Mouse (Mus musculus) R1 (cell line): ENCODE data around the gene Dnajc17.

Experiments
- DNase-seq: peaks from one replicate; pipeline ENCODE4 v3.0.0-alpha.2; 2018; ENCODE audit warnings: low read depth, low spot score

Dnajc17 gene

DNA sequence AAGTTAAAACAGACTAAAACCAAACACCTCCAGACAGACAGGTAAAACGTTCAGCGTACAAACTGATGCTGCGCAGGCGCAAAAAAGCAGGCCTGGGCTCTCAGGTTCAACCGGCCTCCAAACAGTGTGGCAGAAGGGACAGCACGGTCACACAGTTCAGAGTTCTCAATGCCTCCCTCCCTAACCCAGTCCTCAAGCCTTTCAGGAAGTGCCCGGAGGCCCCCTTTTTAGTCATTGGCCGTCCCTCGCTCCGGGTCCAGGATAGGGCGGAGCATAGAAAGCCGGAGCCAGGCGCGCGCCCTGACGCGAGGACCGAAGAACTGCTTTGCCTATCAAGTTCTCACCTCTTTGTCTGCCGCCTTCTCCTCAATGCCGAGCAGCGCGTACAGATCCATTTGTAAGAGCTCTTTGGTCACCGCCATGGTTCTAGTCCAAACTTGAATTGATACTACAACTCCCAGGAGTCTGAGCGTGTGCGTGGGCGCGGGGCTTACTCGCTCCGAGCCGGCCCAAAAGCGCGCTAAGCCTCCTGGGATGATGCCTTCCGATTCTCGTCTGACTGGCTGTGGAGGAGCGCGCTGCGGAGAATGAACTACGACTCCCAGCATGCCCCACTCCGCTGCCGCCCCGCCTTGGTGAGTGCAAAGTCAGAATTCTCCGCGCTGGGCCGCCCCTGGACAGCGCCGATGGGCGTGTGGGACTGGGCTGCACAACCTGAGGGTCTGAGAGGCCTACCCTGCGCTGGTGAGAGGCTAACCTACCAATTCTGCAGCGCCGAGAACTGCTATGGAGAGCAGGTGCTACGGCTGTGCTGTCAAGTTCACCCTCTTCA lies at the start of gene Dnajc17, which contains the start of gene Zfyve19:
Dnajc17 (minus strand) TSS at position 452 of the 832 bp plus-strand sequence.
Zfyve19 (plus strand) TSS at position 274 of the 832 bp plus-strand sequence.
- peak; percentile 98 for DNase-seq

DNA sequence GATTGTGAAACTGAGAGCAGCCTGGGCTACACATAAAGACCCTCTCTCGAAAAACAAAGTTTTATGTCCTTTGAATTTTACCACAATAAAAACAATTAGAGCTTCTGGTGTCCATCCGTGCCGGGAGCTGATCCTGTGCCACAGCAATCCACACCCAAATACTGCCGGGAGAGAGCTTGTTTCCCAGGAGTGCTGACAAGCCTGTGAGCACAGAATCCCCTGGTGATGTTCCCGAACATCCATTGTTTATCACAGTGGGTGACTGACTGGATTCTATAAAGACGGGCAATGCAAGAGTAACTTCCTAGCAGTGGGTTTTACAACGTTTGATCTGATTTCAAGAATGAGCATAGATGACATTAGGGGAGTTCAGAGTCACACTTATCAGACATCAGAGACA lies 46.4 kb upstream of the Dnajc17 start:
- DNase-seq, result peak; percentile 81

DNA sequence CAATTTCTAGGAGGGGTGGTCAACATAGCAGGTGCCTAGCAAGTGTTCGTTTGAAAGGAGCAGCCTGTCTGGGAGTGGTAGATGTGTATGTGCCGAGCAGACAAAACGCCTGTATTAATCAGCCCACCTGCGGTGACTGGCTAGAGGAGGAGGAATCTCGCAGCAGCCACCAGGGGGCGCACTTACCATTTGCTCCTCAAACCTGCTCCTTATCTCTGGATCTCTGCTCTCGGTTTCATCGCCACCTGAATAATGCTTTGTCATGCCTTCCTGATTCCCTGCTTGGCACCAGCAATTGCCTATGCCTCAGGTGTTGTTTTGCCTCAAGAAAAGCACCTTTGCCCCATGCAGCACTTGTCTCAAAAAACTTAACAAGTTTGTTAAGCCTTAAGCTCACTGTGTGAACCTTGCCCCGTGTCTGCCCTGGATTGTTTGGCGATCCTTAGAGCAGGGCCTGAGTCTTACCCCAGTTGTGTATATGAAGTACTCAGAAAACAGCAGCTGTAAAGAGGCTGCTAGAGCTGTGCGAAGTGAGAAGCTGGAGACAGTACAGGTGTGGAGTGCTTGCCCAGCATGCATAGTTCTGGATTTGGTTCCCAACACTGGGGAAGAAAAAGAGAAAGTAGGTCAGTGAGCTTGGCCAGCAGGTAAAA lies 42.4 kb upstream of the Dnajc17 start:
- DNase-seq, result peak; percentile 92

DNA sequence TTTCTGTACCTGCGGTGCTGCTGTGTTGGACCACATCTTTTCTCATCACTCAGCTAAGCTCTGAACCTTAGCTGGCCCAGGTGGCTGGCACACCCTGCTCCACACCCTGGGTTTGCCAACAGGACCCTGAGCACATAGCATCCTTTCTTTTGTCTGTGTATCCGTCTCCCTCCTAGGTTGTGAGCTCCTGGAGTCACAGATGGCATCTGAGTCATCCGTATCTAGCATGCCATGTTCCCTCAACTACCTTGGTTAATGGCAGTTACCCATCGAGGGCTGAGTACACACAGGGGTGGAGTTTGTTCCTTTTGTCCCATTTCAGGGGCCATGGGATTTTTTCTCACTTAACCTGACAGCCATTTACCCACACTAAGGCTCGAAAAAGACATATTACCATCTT lies 41.8 kb upstream of the Dnajc17 start:
- no peak for DNase-seq

DNA sequence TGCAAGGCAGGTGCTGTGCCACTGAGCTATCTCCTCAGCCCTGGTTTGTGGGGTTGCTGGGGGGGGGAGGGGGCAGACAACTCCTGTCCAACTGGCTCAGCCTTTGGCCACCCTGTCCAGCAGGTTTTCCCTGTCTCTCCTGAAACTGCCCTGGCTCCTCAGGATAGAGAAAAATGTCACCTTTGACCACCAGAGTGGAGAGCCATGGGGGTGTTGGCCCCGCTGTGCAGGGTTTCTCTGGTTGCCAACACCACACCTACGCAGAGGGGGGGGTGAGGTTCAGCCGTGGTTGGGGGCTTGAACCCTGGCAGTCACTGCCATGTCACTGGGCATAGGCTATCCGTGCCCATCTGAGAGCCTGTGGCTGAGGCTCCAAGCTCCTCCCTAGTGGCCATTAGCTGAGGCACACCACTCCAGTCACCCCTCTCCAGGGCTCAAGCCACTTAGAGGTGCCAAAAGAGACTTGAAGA lies 41.0 kb upstream of the Dnajc17 start:
- DNase-seq, result no peak

DNA sequence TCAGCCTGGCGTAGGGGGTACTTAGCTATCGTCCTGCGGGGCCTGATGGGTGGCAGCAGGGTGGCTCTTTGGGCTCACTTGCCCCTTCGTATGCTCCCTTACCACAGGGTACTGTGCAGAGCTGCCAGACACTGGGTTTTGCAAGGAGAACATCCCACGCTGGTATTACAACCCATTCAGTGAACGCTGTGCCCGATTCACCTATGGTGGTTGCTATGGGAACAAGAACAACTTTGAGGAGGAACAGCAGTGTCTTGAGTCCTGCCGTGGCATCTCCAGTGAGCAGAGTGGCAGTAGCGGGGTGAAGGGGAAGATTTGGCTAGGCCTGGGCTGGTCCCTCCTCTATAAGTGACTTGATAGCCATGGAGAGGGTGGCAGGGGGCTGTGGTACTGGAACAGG lies 39.3 kb upstream of the Dnajc17 start:
- peak; percentile 31 for DNase-seq

DNA sequence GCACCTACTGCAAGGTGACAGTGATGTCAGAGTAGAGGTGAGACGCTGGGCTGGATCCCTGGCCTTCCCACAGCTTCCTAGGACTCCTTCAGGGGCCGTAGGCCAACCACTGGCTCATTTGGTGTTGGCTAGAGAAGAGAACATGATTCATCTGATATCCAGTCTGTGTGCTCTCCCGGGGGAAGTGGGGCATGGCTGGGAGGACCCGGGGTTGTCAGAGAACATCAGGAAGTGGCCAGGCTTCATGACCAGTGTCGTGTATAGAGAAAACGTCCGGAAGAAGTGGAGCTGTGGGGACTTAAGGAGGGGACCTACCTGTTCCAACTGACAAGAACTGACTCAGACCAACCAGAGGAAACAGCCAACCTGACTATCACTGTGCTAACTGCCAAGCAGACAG lies 36.7 kb upstream of the Dnajc17 start:
- no peak for DNase-seq

DNA sequence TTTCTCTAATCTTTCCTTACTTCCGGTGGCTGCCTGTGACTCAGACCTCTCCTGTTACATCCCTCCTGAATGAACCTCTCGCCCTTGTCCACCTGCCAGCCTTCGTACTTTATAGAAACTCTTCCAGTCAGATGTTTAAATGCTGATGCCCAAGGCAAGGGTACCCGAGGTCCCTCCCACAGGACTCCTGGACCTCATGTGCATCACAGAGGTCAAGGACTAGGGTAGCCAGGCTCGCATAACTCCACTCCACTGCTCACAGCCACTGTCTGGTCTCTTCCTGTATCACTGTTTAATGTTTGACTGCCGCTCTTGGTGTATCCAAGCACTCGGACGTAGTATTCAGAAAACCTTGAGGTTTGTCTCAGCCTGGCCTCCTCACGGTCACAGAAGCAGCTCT lies 34.0 kb upstream of the Dnajc17 start:
- DNase-seq, result no peak

DNA sequence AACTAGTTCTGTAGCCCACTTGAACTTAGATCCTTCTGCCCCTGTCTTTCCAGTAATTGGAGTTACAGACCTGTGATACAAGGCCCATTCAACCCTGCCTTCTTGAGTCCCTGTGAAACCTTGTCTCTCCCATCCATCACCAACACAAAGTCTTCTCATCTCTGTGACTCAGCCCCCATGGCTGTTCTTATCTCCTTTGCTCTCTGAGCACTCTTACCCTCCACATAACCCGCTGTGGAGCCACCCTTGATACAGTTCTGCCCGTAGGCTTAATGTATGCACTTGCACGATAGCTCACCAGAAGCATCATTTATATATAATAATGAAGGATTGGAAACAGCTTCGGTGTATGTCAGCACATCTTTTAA lies 32.2 kb upstream of the Dnajc17 start:
- no peak for DNase-seq

DNA sequence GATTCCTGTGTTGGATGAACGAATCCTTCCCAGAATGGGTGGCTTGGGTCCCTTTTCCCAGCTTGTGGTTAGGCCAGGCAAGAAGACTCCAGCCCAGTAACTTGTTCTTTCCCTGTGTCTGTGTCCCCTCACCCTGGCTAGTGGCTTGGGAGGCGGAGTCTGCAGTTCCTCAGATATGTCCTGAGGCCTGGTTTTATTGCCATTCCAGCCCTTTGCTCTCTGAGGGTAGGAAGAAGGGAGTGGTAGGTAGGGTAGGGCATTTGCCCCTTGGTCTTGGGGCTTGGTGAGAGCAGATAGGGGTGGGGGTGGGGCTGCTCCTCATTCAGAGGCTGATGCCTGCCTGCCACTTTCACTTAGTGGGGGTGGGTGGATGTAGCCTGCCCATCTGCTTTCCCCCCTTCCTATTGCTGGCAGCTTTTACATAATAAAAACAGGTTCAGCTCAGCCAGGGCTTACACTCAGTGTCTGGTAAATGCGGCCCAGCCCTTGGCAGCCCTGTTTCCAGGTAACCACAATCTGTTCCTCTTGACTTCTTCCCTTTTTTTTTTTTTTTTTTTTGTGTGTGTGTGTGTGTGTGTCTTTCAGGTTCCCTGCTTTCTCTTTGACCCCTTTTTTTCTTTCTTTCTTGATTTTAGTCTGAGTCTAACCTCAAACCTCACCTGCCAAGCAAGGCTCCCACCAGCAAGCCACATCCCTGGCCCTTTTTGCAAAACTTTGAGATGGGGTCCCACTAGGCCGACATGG lies 31.7 kb upstream of the Dnajc17 start:
- peak; percentile 49 for DNase-seq

DNA sequence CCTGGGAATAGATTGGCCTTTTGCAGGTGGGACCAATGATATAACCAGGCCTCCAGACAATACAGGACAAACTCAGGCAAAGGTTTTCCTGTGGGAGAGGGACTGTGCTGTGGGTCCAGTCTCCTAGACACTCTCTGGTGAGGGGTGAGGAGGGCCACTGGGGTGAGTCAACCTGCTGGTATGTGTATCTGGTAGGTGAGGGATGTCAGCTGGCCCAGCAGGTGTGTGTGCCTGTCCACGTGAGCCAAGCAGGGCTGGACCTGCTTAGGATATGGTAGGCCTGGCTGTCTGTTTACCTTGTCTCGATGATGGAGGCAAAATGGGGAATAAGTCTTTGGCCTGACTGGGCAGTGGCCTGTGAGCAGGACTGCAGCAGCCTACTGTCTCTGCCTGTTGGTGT lies 30.1 kb upstream of the Dnajc17 start:
- DNase-seq, result no peak

DNA sequence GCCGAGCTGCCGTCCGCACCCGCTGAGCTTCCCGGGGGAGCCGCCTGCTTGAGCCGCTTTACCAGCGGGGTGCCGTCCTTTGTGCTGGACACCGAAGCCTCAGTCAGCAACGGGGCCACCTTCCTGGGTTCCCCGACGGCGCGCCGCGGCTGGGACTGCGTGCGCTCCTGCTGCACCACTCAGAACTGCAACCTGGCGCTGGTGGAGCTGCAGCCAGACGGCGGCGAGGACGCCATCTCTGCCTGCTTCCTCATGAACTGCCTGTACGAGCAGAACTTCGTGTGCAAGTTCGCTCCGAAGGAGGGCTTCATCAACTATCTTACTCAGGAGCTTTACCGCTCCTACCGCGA lies 29.3 kb upstream of the Dnajc17 start:
- peak; percentile 71 for DNase-seq

DNA sequence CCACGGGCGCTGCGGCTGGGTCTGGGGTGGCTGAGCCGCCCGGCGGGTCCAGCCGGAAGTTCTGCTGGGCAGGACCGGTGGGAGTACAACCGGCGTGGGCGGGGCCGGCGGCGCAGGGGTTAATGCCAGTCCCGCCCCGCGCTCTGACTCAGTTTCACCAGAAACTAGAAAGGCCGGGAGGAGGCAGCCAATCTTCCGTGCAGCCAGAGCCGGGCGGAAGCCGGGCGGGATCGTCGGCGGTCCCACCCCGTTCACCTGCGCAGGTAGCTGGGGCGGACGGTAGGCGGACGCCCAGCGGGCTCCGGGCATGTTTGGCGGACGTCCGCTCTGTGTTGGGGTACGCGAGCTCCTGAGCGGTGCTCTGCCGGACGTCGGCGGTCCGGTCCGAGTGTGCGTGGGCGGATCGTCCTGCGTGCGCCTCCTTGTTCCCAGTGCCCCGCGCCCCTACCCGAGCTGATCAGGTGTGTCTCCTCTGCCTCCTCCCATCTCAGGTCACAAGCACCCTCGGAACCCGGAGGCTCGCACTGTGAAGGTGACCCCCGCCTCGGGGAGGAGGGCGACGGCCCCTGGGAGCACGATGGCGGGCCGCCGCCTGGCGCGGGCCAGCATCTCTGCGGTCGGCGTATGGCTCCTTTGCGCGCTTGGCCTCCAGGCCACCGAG lies 28.7 kb upstream of the Dnajc17 start, which contains the start of gene Spint1:
Spint1 (plus strand) TSS at position 153 of the 661 bp plus-strand sequence.
- DNase-seq, result peak; percentile 89

DNA sequence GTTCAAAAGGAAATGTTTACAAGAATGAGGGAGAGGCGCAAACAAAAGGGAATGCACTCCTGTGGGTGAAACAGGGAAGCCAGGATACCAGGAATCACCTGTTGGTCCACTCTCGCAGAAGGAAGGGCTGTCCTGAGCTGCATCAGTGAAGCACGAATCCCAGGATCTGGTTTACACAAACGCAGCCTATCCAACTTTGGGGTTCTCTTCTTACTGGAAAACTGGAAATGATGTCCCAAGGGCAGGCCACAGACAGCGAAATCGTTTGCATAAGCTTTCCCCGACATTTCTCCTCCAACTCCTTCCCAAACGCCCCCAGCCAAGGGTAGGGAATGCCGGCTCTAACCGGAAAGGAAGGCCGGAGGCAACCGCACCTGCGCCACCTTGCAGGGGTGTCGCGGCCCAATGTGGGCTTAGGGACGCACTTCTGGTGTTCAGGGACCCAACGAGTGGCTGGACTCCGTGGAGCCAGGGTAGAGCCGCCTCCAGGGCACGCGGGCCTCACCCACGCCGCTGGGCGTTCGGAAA lies 28.2 kb upstream of the Dnajc17 start:
- peak; percentile 85 for DNase-seq

DNA sequence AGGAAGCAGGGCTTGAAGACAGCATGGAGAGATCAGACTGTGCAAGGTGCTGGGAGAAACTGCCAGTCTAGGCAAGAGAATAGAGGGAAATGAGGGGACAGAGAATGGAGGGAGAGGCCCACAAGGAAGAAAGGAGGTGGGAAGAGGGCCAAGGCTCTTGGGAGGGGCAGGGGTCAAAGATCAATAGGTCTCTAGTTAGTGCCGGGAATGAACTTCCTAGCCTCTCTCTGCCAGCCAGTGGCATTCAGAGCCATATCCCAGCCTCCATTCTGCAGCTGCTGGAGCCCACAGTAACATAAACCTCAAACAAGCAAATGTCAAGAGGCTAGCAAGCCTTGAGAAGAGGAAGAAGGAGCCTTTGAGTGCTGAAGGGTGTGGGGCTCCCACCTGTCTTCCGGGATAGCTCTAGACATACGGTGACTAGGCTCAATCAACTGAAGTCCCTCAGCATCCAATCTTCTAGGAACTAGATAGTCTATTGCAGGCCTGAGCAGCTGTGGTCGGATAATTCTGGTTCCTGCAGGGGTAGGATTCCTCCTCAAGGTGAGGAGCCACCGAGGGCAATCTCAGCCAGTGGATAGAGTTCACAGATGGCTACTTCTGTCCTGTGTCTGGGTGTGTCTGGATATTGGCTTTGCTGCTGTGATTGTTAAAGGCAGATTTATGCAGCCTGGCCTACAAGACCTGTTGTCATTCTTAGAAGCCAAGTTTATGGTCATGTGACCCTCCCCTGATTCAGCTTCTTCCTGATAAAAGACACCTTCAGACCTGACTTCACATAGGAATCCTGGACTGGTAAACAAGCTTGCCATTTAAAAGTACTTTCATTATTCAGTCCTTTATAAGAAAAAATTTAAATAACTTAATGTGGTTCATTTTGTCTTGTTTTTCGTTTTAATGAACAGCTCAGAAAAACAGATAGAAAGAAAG lies 21.4 kb upstream of the Dnajc17 start, which contains the start of gene Ppp1r14d:
Ppp1r14d (minus strand) TSS at position 132 of the 930 bp plus-strand sequence.
- DNase-seq, result peak; percentile 47

DNA sequence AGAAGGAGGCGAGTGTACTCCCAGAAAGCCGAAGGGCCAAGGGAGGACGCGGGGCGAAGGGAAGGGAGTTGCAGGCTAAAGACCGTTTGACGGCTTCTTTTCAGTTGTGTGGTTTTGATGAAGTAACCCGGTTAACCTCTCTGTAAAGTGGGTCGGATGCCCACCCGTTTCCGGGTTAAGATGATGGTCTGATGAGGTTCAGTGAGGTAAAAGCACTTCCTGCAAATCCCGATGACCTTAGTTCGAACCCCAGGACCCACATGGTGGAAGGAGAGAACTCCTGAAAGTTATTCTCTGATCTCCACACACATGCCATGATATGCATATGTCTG lies 547 bp upstream of the Dnajc17 start:
- no peak for DNase-seq

DNA sequence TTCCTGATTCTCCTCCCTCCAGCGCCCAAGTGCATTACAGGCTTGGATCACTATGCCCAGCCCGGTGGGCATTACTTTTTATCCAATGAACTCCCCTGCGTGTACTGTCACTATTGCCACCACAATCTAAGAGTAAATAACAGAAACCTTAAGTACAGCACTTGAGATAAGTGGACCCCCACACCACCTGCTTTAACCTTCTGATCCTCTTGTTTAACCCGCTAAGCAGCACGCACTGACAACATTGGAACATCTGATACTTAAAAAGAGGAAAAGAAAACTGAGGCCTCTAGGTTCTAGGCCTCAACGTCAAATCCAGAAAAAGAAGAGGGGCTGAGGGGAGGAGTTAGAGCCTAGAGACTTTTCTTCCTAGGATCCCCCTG lies 643 bp downstream of the Dnajc17 start:
- DNase-seq, result no peak

DNA sequence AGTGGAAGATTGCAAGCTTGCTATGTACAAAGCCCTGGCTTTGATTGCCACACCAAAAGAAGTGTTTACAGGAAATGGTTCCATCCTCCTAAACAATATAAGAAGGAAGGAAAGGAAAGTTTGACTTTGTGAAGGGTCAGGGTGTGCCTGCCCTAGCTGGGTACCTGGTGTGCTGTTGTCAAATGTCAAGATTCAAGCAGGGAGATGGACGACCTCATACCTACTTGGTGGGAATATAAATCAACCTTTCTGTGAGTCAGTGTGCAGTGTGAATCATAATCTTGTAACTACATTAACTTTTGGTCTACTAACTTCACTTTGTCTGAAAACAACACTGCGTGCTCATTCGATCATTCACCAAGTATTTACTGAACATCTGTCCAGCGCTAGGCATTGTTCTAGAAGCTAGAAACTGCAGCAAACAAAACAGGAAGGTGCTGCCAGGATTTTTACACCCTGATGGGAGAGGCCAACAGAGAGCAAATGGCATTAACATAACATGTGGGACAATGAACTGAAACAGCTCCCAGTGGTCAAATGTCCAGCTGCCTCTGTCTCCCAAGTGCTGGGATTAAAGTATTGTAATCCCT lies 4.6 kb downstream of the Dnajc17 start:
- peak; percentile 33 for DNase-seq

DNA sequence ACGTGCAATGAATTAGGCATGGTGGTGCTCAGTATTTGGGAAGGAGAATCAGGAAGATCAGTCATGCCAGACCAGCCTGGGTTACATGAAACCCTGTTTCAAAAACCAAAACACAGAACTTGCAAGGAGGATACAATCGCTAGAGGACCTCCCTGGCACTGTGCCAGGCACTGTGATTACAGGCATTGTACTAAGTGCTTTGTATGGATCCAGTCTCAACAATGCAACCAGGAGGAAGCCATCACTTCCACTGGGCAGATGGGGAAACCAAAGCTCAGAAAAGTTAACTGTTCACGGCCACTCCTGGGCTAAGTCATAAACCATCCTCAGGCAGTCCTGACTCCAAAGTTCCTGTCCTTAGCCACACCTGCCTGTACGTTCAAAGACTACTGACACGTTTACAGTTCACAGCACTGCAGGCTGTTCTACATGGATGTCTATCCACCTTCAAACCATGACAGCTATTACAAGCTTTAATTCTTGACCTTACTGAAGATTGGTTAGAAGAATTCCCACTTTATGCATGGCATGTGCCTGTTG lies 5.6 kb downstream of the Dnajc17 start:
- no peak for DNase-seq

DNA sequence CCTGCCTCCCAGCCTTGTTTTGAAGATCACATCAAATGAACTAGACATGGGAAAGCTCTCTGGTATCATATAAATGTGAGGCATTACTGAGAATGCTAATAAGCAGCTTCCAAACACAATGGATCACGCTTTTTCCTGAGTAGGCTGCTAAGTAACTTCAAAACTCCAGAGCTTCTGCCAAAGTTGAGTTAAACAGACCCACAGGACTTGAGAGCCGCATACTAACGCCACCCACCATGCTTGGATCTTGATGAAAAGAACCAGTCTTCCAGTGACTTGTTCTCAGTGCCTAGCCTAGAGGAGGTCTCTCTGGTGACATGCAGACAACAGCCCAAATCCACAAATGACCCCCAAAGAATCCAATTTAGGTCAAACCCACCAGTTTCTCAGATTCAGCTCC lies 9.7 kb downstream of the Dnajc17 start:
- no peak for DNase-seq
